Mouse (Mus musculus) MEL (cell line): ENCODE measurements around the gene Mrpl45. TPM values are rescaled to one million over a fixed set of nuclear protein-coding genes. Genes with fewer than 3 reads are reported as not detected.
A peak's percentile ranks its signal among the peaks of the same experiment; 100 is the strongest.

ENCODE experiments used
- DNase-seq: peaks from one replicate; pipeline ENCODE4 v3.0.0; 2011; ENCODE audit warnings: low read depth, low spot score
- H3K27ac ChIP-seq: 2 replicates; pipeline ENCODE4 v1.5.1; 2012; ENCODE audit warnings: low read depth, mild to moderate bottlenecking, control low read depth, low read length, moderate library complexity; ENCODE audit not compliant: control insufficient read depth
- H3K27me3 ChIP-seq, 2 experiments: fragments of 150-350 bp in 1 of 2; sonication (generic) in 1 of 2; 2 replicates each; pipeline ENCODE4 v1.6.1; 2012; ENCODE audit warnings: low read length in 2 of 2, mild to moderate bottlenecking in 2 of 2, improper control_type of control experiment in 1 of 2, moderate library complexity in 1 of 2; ENCODE audit not compliant: insufficient read depth in 2 of 2, control insufficient read depth in 1 of 2
- H3K36me3 ChIP-seq, 2 experiments: 2 replicates each; pipeline ENCODE4 v1.6.1; 2012 to 2014; ENCODE audit warnings: low read length in 2 of 2, improper control_type of control experiment in 1 of 2, inconsistent platforms in 1 of 2, mild to moderate bottlenecking in 1 of 2; ENCODE audit not compliant: insufficient read depth in 2 of 2, control insufficient read depth in 1 of 2
- H3K4me1 ChIP-seq, 2 experiments: fragments of 150-350 bp in 1 of 2; sonication (generic) in 1 of 2; 2 replicates each; pipeline ENCODE4 v1.6.1; 2012; ENCODE audit warnings: low read length in 2 of 2, improper control_type of control experiment in 1 of 2, mild to moderate bottlenecking in 1 of 2; ENCODE audit not compliant: insufficient read depth in 2 of 2, control insufficient read depth in 1 of 2
- H3K4me3 ChIP-seq, 2 experiments: fragments of 150-350 bp in 1 of 2; sonication (generic) in 1 of 2; 2 replicates each; pipeline ENCODE4 v1.5.1; 2012; ENCODE audit warnings: low read depth in 2 of 2, low read length in 2 of 2, mild to moderate bottlenecking in 2 of 2, moderate library complexity in 2 of 2, control low read depth in 1 of 2, improper control_type of control experiment in 1 of 2; ENCODE audit not compliant: control insufficient read depth in 1 of 2, insufficient read depth in 1 of 2
- H3K79me2 ChIP-seq: 2 replicates; pipeline ENCODE4 v1.6.1; 2012; ENCODE audit warnings: mild to moderate bottlenecking, low read length, moderate library complexity; ENCODE audit not compliant: control insufficient read depth, poor library complexity, insufficient read depth
- H3K9ac ChIP-seq: 2 replicates; pipeline ENCODE4 v1.6.1; 2012; ENCODE audit warnings: low read depth, mild to moderate bottlenecking, control low read depth, low read length, moderate library complexity; ENCODE audit not compliant: control insufficient read depth, poor library complexity, severe bottlenecking
- H3K9me3 ChIP-seq: fragments of 150-350 bp; sonication (generic); replicated peaks from 2 replicates; pipeline ENCODE4 v1.6.1; 2012; ENCODE audit warnings: mild to moderate bottlenecking, low read length, improper control_type of control experiment, moderate library complexity; ENCODE audit not compliant: insufficient read depth
- BHLHE40 ChIP-seq: IDR thresholded peaks from 2 replicates; pipeline ENCODE4 v1.6.1; 2012; ENCODE audit warnings: low read depth, mild to moderate bottlenecking, inconsistent platforms, low read length, improper control_type of control experiment, borderline replicate concordance
- CHD1 ChIP-seq: IDR thresholded peaks from 2 replicates; pipeline ENCODE4 v1.6.1; 2012; ENCODE audit warnings: low read depth, mild to moderate bottlenecking, inconsistent platforms, low read length, improper control_type of control experiment
- CTCF ChIP-seq, 3 experiments: IDR thresholded peaks in 2 of 3; conservative IDR thresholded peaks in 1 of 3; 2 replicates each; pipeline ENCODE4 v1.5.1; 2011 to 2012; ENCODE audit warnings: low read length in 3 of 3, low read depth in 2 of 3, mild to moderate bottlenecking in 2 of 3, improper control_type of control experiment in 1 of 3, inconsistent platforms in 1 of 3, mixed read lengths in 1 of 3, moderate library complexity in 1 of 3; ENCODE audit not compliant: control insufficient read depth in 1 of 3, insufficient read depth in 1 of 3, poor library complexity in 1 of 3, severe bottlenecking in 1 of 3
- ELF1 ChIP-seq: IDR thresholded peaks from 2 replicates; pipeline ENCODE4 v1.6.1; 2014; ENCODE audit warnings: low read depth, mild to moderate bottlenecking, inconsistent platforms, low read length, improper control_type of control experiment, moderate library complexity
- EP300 ChIP-seq, 2 experiments: IDR thresholded peaks; 2 replicates each; pipeline ENCODE4 v1.6.1; 2011; ENCODE audit warnings: improper control_type of control experiment in 2 of 2, low read length in 2 of 2, low read depth in 1 of 2, mild to moderate bottlenecking in 1 of 2
- GABPA ChIP-seq: IDR thresholded peaks from 2 replicates; pipeline ENCODE4 v1.6.1; 2012; ENCODE audit warnings: low read depth, mild to moderate bottlenecking, inconsistent platforms, low read length, improper control_type of control experiment, moderate library complexity
- GATA1 ChIP-seq: IDR thresholded peaks from 2 replicates; pipeline ENCODE4 v1.6.1; 2011; ENCODE audit warnings: low read depth, low read length, improper control_type of control experiment
- HCFC1 ChIP-seq: IDR thresholded peaks from 2 replicates; pipeline ENCODE4 v1.6.1; 2012; ENCODE audit warnings: low read depth, mild to moderate bottlenecking, inconsistent platforms, low read length, improper control_type of control experiment, moderate library complexity
- MAX ChIP-seq: IDR thresholded peaks from 2 replicates; pipeline ENCODE4 v1.6.1; 2011; ENCODE audit warnings: low read length, improper control_type of control experiment
- MAZ ChIP-seq: IDR thresholded peaks from 2 replicates; pipeline ENCODE4 v1.6.1; 2012; ENCODE audit warnings: low read depth, mild to moderate bottlenecking, inconsistent platforms, low read length, improper control_type of control experiment
- MEF2A ChIP-seq: IDR thresholded peaks from 2 replicates; pipeline ENCODE4 v1.6.1; 2014; ENCODE audit warnings: low read depth, mild to moderate bottlenecking, inconsistent platforms, low read length, improper control_type of control experiment; ENCODE audit not compliant: poor library complexity, insufficient replicate concordance, severe bottlenecking; ENCODE audit errors: extremely low read depth
- MXI1 ChIP-seq: IDR thresholded peaks from 2 replicates; pipeline ENCODE4 v1.6.1; 2011; ENCODE audit warnings: mild to moderate bottlenecking, low read depth, low read length, improper control_type of control experiment
- MYB ChIP-seq: IDR thresholded peaks from 2 replicates; pipeline ENCODE4 v1.6.1; 2011; ENCODE audit warnings: mild to moderate bottlenecking, low read depth, low read length, improper control_type of control experiment
- MYC ChIP-seq: IDR thresholded peaks from 2 replicates; pipeline ENCODE4 v1.6.1; 2011; ENCODE audit warnings: low read depth, mild to moderate bottlenecking, low read length, improper control_type of control experiment, moderate library complexity
- NELFE ChIP-seq: IDR thresholded peaks from 2 replicates; pipeline ENCODE4 v1.6.1; 2011; ENCODE audit warnings: low read depth, low read length, improper control_type of control experiment
- POLR2A ChIP-seq, 2 experiments: IDR thresholded peaks; 2 replicates each; pipeline ENCODE4 v1.6.1; 2011 to 2012; ENCODE audit warnings: low read length in 2 of 2, mild to moderate bottlenecking in 2 of 2, control low read depth in 1 of 2, improper control_type of control experiment in 1 of 2, low read depth in 1 of 2, moderate library complexity in 1 of 2; ENCODE audit not compliant: control insufficient read depth in 1 of 2, insufficient read depth in 1 of 2, poor library complexity in 1 of 2
- POLR2AphosphoS2 ChIP-seq: IDR thresholded peaks from 2 replicates; pipeline ENCODE4 v1.6.1; 2011; ENCODE audit warnings: low read length, improper control_type of control experiment
- POLR2AphosphoS5 ChIP-seq: IDR thresholded peaks from 2 replicates; pipeline ENCODE4 v1.6.1; 2012; ENCODE audit warnings: low read depth, borderline replicate concordance, mild to moderate bottlenecking, inconsistent platforms, low read length, moderate library complexity, mixed read lengths
- RAD21 ChIP-seq: IDR thresholded peaks from 2 replicates; pipeline ENCODE4 v1.6.1; 2011; ENCODE audit warnings: mild to moderate bottlenecking, low read depth, low read length, improper control_type of control experiment
- SIN3A ChIP-seq: IDR thresholded peaks from 2 replicates; pipeline ENCODE4 v1.6.1; 2012; ENCODE audit warnings: low read length, improper control_type of control experiment, inconsistent platforms
- SMC3 ChIP-seq: IDR thresholded peaks from 2 replicates; pipeline ENCODE4 v1.6.1; 2011; ENCODE audit warnings: low read depth, low read length, improper control_type of control experiment
- TAL1 ChIP-seq: IDR thresholded peaks from 2 replicates; pipeline ENCODE4 v1.6.1; 2012; ENCODE audit warnings: mild to moderate bottlenecking, inconsistent platforms, low read length, moderate library complexity, mixed read lengths
- TBP ChIP-seq: IDR thresholded peaks from 2 replicates; pipeline ENCODE4 v1.8.0; 2011; ENCODE audit warnings: low read depth, low read length, improper control_type of control experiment
- UBTF ChIP-seq: IDR thresholded peaks from 2 replicates; pipeline ENCODE4 v1.6.1; 2012; ENCODE audit warnings: low read depth, mild to moderate bottlenecking, inconsistent platforms, low read length, improper control_type of control experiment, moderate library complexity, borderline replicate concordance; ENCODE audit not compliant: insufficient read depth
- USF1 ChIP-seq: IDR thresholded peaks from 2 replicates; pipeline ENCODE4 v1.6.1; 2014; ENCODE audit warnings: low read depth, mild to moderate bottlenecking, inconsistent platforms, low read length, improper control_type of control experiment, moderate library complexity
- ZMIZ1 ChIP-seq: IDR thresholded peaks from 2 replicates; pipeline ENCODE4 v1.6.1; 2012; ENCODE audit warnings: low read depth, mild to moderate bottlenecking, inconsistent platforms, low read length, improper control_type of control experiment, moderate library complexity
- polyA plus RNA-seq, 2 experiments: library from polyadenylated mRNA; stranded (reverse) in 1 of 2; unstranded in 1 of 2; fragments of >175 nt in 1 of 2; fragments of >200 nt in 1 of 2; gene quantifications; 2 replicates each; pipeline versions ENCODE4 v1.2.1 to v1.2.4; 2012; ENCODE audit warnings: low replicate concordance in 2 of 2, low read depth in 1 of 2; ENCODE audit not compliant: insufficient read length in 2 of 2, insufficient read depth in 1 of 2, missing spikeins in 1 of 2
- total RNA-seq: library from RNA; depleted of rRNA; stranded (reverse); fragments of 300-350 nt; gene quantifications from 2 replicates; pipeline ENCODE4 v1.2.3, GENCODE M21; 2012

The Mrpl45 gene
- total and polyA plus RNA-seq, 3 experiments, result 65.0 to 72.7 TPM; not detected in 1

DNA sequence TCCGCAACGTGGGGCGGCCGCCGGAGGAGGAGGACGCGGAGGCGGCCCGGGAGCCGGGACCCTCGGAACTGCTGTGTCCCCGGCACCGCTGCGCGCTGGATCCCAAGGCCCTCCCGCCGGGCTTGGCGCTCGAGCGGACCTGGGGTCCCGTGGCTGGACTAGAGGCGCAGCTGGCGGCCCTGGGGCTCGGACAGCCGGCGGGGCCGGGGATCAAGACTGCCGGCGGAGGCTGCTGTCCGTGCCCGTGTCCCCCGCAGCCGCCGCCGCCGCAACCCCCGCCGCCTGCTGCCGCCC, 47.1 kb downstream of the Mrpl45 start:
- no peak for TF ChIP-seq USF1
- no peak for TF ChIP-seq HCFC1
- no peak for TF ChIP-seq POLR2AphosphoS2
- 0 out of 2 replicates have a peak, but pooled peaks have one; percentile 66 for TF ChIP-seq CHD1
- TF ChIP-seq UBTF, result peak; percentile 38; the same call in 1 of the 2 replicates
- TF ChIP-seq TBP, result no peak
- no peak for TF ChIP-seq CTCF (IDR thresholded peaks at IDR 0.05 in 2 of 3, conservative IDR thresholded peaks at IDR 0.05 in 1 of 3; ENCODE audit: control insufficient read depth in 1 of 3, insufficient read depth in 1 of 3, low read depth in 2 of 3, low read length in 3 of 3, poor library complexity in 1 of 3, severe bottlenecking in 1 of 3)
- TF ChIP-seq MXI1, result peak; percentile 37; the same call in 1 of the 2 replicates
- TF ChIP-seq NELFE, result no peak
- no peak for TF ChIP-seq POLR2A (IDR thresholded peaks at IDR 0.05; ENCODE audit: control insufficient read depth in 1 of 2, insufficient read depth in 1 of 2, low read depth in 1 of 2, low read length in 2 of 2, poor library complexity in 1 of 2)
- no peak for TF ChIP-seq BHLHE40
- TF ChIP-seq MAZ, result no peak
- TF ChIP-seq ELF1, result no peak
- no peak for TF ChIP-seq RAD21
- TF ChIP-seq ZMIZ1, result no peak
- TF ChIP-seq EP300 (IDR thresholded peaks at IDR 0.05; ENCODE audit: low read depth in 1 of 2, low read length in 2 of 2), result no peak
- no peak for TF ChIP-seq MEF2A
- TF ChIP-seq SMC3, result no peak
- TF ChIP-seq MYC, result no peak
- no peak for TF ChIP-seq GATA1
- TF ChIP-seq POLR2AphosphoS5, result no peak
- TF ChIP-seq SIN3A, result peak; percentile 34; the same call in 1 of the 2 replicates
- no peak for TF ChIP-seq GABPA
- no peak for TF ChIP-seq MYB
- 0 out of 2 replicates have a peak, but pooled peaks have one; percentile 7 for TF ChIP-seq MAX
- TF ChIP-seq TAL1, result no peak
- TF ChIP-seq, all 39 proteins: peak for 5
- H3K4me3 ChIP-seq, result peak overlapping the region; percentile 71 to 97
- peaks cover 5 to 15% of the 10 kb centered on the region in 2 experiments for H3K36me3 ChIP-seq
- peaks cover 9 to 28% of the 10 kb centered on the region in 2 experiments for H3K4me1 ChIP-seq
- H3K27me3 ChIP-seq, result no peaks in the 10 kb centered on the region
- no peaks in the 10 kb centered on the region for H3K9me3 ChIP-seq
- H3K9ac ChIP-seq, result peak overlapping the region; percentile 96
- peak overlapping the region; percentile 51 for H3K27ac ChIP-seq
- peak; percentile 51 for DNase-seq
- peaks cover 49% of the 10 kb centered on the region for H3K79me2 ChIP-seq
